Mouse (Mus musculus): ENCODE measurements around the gene Ankle2.

Gene Ankle2

GRCm38 (mm10) chr5:110285156-110285555 is 54.4 kb downstream of the Ankle2 start:
- DNase-seq = no peak

GRCm38 (mm10) chr5:110285770-110286445 is 55.1 kb downstream of the Ankle2 start, which contains the start of the genes Pxmp2 and Pole:
Gene Pxmp2 (minus strand): TSS chr5:110286186.
Gene Pole (plus strand): TSS chr5:110286306.
- peak; percentile 95 to 96 for DNase-seq

- no peak for DNase-seq
Observed at GRCm38 (mm10) chr5:110286446-110287083, 55.8 kb downstream of the Ankle2 start.

- DNase-seq = no peak
Observed at GRCm38 (mm10) chr5:110287084-110287475, 56.3 kb downstream of the Ankle2 start.

- DNase-seq = no peak
Observed at GRCm38 (mm10) chr5:110291649-110292048, 60.8 kb downstream of the Ankle2 start.

- DNase-seq = no peak
Observed at GRCm38 (mm10) chr5:110296637-110297036, 65.8 kb downstream of the Ankle2 start.

GRCm38 (mm10) chr5:110300591-110300990 is 69.8 kb downstream of the Ankle2 start:
- DNase-seq = no peak
